Mouse (Mus musculus) lung, embryonic 16.5 days (tissue): ENCODE results near the gene Gm14305. TPM values are rescaled to one million over a fixed set of nuclear protein-coding genes. Genes with fewer than 3 reads are reported as not detected.
"Not testable (repeated sequence)": the region's sequence is repeated elsewhere in the genome, so short reads cannot be mapped to it uniquely, and the experiment has no call there.

Experiments
- ATAC-seq: fragments of 200-750 bp; cut with Nextera tagmentation; 2 replicates; pipeline ENCODE4 v1.8.0; 2017; ENCODE audit warnings: low read depth, mild to moderate bottlenecking, moderate library complexity
- H3K27ac ChIP-seq: fragments of 300-500 bp; sonication (generic); 2 replicates; pipeline ENCODE4 v1.5.1; 2014; ENCODE audit warnings: mild to moderate bottlenecking, control low read depth, low read length
- H3K27me3 ChIP-seq: fragments of 300-500 bp; sonication (generic); 2 replicates; pipeline ENCODE4 v1.6.1; 2014; ENCODE audit warnings: low read depth, low read length, mixed read lengths; ENCODE audit not compliant: control insufficient read depth, insufficient read depth
- H3K36me3 ChIP-seq: fragments of 300-500 bp; sonication (generic); 2 replicates; pipeline ENCODE4 v1.6.1; 2014; ENCODE audit warnings: low read length; ENCODE audit not compliant: control insufficient read depth, insufficient read depth
- H3K4me1 ChIP-seq: fragments of 300-500 bp; sonication (generic); replicated peaks from 2 replicates; pipeline ENCODE4 v1.6.1; 2014; ENCODE audit warnings: low read length, mixed read lengths; ENCODE audit not compliant: control insufficient read depth, insufficient read depth
- H3K4me2 ChIP-seq: fragments of 300-500 bp; sonication (generic); 2 replicates; pipeline ENCODE4 v1.6.1; 2014; ENCODE audit warnings: low read depth, low read length, control low read depth
- H3K4me3 ChIP-seq: fragments of 300-500 bp; sonication (generic); 2 replicates; pipeline ENCODE4 v1.5.1; 2014; ENCODE audit warnings: mild to moderate bottlenecking, low read length, control low read depth
- H3K9ac ChIP-seq: fragments of 300-500 bp; sonication (generic); 2 replicates; pipeline ENCODE4 v1.6.1; 2014; ENCODE audit warnings: low read length, control low read depth
- H3K9me3 ChIP-seq: fragments of 300-500 bp; sonication (generic); 2 replicates; pipeline ENCODE4 v1.6.1; 2016; ENCODE audit warnings: low read length; ENCODE audit not compliant: control insufficient read depth
- WGBS: fragments of 180-500 bp; shearing (Covaris S2); extraction: QIAGEN DNeasy Blood & Tissue Kit; methylation state at CpG from one replicate; pipeline ENCODE4 v1.1.7; 2014; 5-methylcytosine and 5-hydroxymethylcytosine counted together
- polyA plus RNA-seq: library from polyadenylated mRNA; unstranded; fragments of >200 nt; fragmentation: Nextera tagmentation; extraction: Ambion mirVana; gene quantifications from 2 replicates; pipeline ENCODE4 v1.2.1, GENCODE M21; 2015

Gene Gm14305
- 30.5 and 30.9 TPM in 2 replicates for polyA plus RNA-seq

DNA sequence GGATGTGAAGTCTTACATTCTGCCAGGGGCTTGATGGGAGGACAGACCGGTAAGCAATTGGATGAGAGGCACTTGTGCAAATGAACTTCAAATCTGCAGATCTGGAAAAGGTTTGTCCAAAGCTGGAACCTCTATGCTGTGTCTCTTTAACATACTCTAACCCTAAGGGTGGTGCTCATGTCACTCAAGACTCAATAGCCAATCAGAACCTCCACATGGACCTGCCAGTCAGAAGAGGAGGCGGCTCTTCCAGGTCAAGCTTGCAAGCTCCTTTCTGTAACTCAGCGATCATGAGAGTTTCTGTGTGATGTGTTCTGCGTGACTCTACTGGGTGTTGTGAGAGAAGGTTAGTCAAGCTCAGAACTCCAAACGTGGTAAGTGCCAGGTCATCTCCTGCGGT is at the start of gene Gm14305:
Gm14305 (plus strand) TSS at position 278 of the 400 bp plus-strand sequence.
- not testable (repeated sequence) for H3K9me3 ChIP-seq, H3K27ac ChIP-seq, H3K27me3 ChIP-seq, ATAC-seq, H3K4me1 ChIP-seq, H3K36me3 ChIP-seq
- 0% methylated on average over 1 of the region's 6 CpGs for WGBS
- Histone ChIP-seq H3K4me3 (peak within 1 kb of the TSS; percentile 49), H3K4me2 (peak within 1 kb of the TSS; percentile 8; the same call in 1 of the 2 replicates), H3K9ac (peak within 1 kb of the TSS; percentile 51)

DNA sequence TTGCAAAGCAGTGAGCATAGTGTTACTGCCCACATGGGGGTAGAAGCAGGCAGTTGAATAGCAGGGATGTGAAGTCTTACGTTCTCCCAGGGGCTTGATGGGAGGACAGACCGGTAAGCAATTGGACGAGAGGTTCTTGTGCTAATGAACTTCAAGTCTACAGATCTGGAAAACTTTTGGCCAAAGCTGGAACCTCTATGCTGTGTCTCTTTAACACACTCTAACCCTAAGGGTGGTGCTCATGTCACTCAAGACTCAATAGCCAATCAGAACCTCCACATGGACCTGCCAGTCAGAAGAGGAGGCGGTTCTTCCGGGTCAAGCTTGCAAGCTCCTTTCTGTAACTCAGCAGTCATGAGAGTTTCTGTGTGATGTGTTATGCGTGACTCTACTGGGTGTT is 37.9 kb upstream of the Gm14305 start, which contains the start of gene Zfp973:
Zfp973 (plus strand) TSS at position 301 of the 400 bp plus-strand sequence.
- H3K27me3 ChIP-seq, H3K4me3 ChIP-seq, H3K9me3 ChIP-seq, H3K4me1 ChIP-seq, H3K36me3 ChIP-seq, H3K9ac ChIP-seq, ATAC-seq, H3K27ac ChIP-seq, H3K4me2 ChIP-seq: not testable (repeated sequence)
- WGBS, result no CpG with 5 or more reads among the region's 6 CpGs

Other genes with a start within 250 kb of the Gm14305 start
- 2.0 and 4.7 TPM in 2 replicates for gene Gm14434, start 221.5 kb upstream of the Gm14305 start, polyA plus RNA-seq
- not detected in 2 replicates for gene Zfp967, start 187.3 kb upstream of the Gm14305 start, polyA plus RNA-seq
- 4.9 and 23.4 TPM in 2 replicates for gene Gm14308, start 72.0 kb upstream of the Gm14305 start, polyA plus RNA-seq
- gene Zfp973, start 37.8 kb upstream of the Gm14305 start, polyA plus RNA-seq, result 9.1 and 10.1 TPM in 2 replicates
- 13.8 and 18.2 TPM in 2 replicates for gene Gm14295, start 90.3 kb downstream of the Gm14305 start, polyA plus RNA-seq
- gene Gm14408, start 122.8 kb downstream of the Gm14305 start, polyA plus RNA-seq, result not detected in 2 replicates
- gene Gm14296, start 219.5 kb downstream of the Gm14305 start, polyA plus RNA-seq, result 6.1 and 12.3 TPM in 2 replicates